Mouse (Mus musculus): ENCODE results near the gene Ndel1.

GRCm38 (mm10) chr11:68791794-68792193, 79.9 kb downstream of the Ndel1 start:
- TF ChIP-seq CTCF (IDR thresholded peaks at IDR 0.05; ENCODE audit: extremely low read depth, insufficient read depth, low read length) = no peak
- no peak for TF ChIP-seq POLR2A (IDR thresholded peaks at IDR 0.05; ENCODE audit: extremely low read depth, insufficient read depth, low read length)

Data from cortical plate, adult 2 months (tissue).